Mouse (Mus musculus): ENCODE data around the gene Smim17.
"Not testable (repeated sequence)": the region's sequence is repeated elsewhere in the genome, so short reads cannot be mapped to it uniquely, and the experiment has no call there.

Gene Smim17

DNA sequence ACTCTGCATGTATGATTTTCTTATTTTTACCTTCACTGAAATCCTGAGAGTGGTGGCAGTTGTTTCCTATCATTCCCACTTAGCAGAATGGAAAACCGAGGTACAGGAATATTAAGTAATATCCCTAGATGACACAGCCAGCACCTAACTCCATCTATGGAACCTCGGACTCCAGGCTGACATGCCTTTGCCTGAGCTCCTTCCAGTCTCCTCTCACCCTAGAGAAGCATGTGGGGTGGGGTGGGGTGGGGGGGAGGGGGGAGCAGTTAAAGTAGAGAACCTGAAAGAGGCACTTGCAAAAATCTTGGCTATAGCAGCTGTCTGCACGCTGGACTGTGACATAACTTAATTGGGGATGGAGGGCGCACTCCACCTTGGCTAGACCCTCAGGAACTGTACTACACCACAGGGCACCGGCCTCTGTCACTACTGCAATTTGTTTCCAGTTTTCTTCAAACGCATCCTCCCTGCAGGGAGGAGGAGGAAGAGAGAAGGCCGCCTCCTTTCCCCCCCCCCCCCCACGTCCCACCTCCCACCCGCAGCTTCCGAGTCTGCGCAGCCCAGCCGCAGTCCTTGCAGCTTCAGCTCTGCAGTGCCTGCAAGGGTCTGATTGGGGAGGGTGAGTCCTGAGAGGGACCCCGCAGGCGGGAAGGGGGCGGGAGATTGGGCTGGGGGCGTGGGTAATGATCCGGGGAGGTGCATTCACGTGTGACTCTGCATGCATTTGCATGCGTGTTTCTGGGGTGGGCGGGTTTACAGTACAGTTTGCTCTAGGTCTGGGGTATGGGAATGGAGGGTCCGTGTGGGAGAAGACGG, 16.3 kb downstream of the Smim17 start:
- DNase-seq (ENCODE audit: low spot score in 2 of 2) = no peak

DNA sequence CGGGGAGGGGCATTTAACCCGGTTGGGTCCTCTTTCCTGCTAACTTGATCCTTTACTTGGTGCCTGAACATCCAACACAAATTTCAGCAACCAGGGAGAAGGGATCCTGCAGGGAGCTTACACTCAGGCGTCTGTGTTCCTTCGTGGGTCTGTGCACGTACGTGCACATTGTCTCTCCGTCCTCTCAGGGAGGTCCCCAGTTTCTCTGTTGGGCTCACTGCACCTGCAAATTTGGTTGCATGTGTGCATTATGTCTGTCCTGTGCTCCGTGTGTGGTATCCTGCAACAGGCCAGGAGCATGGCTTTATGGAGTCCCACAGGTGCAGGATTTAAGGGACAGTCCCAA, 16.9 kb downstream of the Smim17 start:
- no peak for DNase-seq (ENCODE audit: low spot score in 2 of 2)

DNA sequence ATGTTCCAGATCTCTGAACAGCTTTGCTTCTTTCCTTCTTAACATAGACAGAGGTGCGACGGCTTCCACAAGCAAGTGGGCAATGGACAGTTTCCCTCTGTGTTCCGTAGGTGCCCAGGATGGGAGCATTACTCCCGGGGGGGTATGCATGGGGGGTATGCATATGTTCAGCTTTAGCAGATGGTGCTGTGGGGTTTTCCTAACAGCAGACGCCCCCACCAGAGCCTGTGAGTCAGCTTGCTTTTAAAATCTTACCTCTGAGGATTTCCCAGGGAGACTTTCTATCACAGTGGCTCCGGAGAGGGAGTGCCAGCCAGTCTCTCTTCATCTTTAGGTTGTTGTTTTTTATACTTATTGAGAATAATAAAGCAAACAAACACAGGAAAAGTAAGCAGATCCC, 21.4 kb downstream of the Smim17 start:
- no peak for DNase-seq (ENCODE audit: low spot score in 2 of 2)

DNA sequence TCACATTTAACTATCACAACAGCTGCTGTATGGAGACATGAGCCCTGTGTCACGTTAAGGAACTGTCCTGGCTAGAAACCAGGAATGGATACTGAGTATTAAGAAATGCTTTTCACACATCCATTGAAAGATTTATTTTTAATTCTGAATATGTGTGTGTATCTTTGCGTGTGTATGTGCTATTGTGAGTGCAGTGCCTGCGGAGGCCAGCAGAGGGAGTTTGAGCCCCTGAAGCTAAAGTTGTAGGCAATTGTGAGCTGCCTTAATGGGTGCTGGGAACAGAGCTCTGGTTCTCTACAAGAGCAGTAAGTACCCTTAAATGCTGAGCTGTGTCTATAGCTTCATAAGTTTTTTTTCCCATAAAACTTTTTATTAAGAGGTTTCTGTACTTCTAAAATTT, 30.9 kb downstream of the Smim17 start:
- DNase-seq (ENCODE audit: low spot score in 2 of 2) = no peak

DNA sequence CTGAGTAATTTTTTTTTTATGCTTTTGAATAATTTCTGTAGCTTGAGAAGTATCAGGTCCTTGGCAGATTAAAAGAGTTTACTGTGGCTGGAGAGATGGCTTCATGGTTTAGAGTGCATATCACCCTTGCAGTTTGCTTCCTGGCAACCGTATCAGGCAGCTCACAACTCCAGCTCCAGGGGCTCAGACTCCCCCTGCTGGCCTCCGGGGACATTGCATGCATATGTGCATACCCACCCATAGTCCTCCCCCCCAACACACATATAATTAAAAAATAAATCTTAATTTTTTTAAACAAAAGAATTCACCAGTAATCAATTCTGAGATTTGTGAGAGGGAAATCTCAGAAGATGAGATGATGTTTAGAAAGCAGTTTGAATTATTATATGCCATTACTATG, 31.8 kb downstream of the Smim17 start:
- DNase-seq (ENCODE audit: low spot score in 2 of 2) = no peak

DNA sequence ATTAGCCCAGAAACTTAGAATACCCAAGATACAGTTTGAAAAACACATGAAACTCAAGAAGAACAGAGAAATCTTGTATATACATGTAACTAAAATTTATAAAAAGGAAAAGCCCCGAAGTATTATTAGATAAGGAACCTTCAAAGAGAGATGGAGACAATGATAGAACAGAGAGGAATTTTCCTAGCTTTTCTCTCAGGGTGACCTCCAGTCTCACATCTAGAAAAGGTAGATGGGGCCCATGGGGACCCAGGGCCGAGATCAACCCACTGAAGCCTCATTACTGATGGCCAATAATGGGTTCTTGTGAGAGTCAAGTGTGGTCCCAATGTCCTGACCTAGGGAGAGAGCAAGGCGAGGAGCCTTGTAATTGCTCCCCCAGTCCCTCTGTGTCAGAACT, 39.9 kb downstream of the Smim17 start, which contains the start of gene Olfr1344:
Gene Olfr1344, plus strand, starts transcription at position 301 of the 400 bp plus-strand sequence.
- no peak for DNase-seq (ENCODE audit: low spot score in 2 of 2)

DNA sequence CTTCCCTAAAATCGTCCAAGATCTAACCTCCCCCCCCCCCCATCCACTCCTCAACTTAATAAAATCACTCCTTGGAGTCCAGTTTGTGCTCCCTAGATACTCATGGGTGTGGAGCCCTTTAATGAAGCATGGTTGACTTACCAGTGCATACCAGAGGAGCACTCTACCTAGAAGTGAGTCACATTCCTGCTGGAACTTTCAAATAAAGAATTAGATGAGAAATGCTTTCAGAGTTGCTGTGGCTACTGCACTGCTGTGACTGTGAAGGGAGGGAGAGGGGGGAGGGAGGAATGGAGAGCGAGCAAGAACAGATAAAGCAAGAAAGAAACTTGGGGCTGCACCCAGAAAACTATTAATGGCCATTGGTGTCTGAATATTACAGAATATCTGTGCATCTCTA, 42.7 kb downstream of the Smim17 start:
- DNase-seq (ENCODE audit: low spot score in 2 of 2) = no peak

DNA sequence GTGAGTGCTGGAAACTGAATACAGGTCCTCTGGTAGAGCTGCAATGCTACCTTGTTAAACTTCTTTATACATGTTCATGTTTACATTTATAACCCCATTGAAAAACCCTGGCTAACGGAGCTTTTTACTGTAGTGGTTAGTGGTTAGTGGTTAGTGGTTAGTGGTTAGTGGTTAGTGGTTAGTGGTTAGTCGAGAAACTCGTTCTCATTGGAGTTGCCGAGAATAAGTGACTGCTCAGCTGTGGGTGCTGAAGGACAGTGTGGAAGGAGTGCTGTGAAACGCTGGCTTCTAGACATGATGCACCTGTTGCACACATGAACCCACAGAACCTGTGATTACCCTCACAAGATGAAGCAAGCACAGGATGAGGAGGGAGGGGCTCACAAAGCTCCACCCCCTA, 49.3 kb downstream of the Smim17 start:
- DNase-seq (ENCODE audit: low spot score in 2 of 2) = no peak

DNA sequence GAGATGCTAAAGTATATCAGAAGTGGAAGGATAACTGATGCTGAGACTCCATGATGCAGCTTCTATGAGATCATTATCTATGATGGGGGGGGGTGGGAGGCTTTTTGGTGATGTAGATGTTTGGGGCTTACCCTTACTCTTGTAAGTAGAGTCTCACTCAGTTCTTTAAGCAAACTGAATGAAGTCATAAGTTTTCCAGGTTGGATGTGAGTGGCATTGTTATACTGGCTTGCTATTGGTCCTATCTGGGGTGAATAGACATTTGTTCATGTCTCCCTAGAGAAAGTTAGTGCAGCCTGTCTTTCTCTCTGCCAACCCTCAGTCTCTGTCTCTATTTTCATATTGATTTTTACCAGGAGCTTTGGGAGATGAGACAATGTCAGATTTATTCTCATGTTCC, 57.4 kb downstream of the Smim17 start, which contains the start of gene Olfr1336:
Gene Olfr1336, plus strand, starts transcription at position 301 of the 400 bp plus-strand sequence.
- DNase-seq (ENCODE audit: low spot score in 2 of 2) = no peak

DNA sequence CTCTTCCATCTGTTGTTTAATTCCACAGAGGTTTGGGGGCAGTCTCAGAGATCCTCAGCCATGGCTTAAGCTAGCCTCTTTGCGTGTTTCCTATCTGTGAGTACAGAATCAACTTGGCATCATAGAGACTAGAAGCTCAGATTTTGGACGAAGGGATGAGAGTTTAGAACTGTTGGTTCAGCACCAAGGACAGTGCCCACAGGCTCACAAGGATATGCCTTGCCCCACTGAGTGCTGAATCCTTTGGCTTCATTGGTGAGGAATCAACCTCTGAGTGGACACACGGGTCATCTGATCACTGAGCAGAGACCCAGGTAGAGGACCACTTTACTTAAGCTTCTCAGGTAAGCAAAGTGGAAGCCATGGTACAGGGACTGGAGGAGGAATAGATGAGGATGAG, 57.9 kb downstream of the Smim17 start:
- no peak for DNase-seq (ENCODE audit: low spot score in 2 of 2)

DNA sequence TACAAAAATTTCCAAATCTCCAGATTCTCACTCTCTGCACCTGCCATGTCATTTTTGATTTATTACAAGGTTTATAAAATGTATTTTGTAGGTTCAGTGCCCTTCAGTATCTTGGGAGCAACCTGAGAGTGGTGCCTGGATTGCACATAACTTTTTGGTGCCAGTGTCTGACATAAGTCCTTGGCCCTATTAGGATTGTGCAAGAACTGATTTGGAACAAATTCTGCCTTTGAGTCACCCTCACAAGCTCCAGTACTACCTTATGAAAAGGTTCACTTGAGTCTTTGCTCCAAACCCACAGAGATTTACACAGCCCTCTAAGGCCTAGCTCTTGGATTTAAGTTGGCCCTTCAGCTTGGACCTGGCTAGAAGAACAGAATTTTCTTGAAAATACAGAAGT, 68.4 kb downstream of the Smim17 start, which contains the start of gene Olfr1346:
Gene Olfr1346, plus strand, starts transcription at position 151 of the 400 bp plus-strand sequence.
- no peak for DNase-seq (ENCODE audit: low spot score in 2 of 2)

DNA sequence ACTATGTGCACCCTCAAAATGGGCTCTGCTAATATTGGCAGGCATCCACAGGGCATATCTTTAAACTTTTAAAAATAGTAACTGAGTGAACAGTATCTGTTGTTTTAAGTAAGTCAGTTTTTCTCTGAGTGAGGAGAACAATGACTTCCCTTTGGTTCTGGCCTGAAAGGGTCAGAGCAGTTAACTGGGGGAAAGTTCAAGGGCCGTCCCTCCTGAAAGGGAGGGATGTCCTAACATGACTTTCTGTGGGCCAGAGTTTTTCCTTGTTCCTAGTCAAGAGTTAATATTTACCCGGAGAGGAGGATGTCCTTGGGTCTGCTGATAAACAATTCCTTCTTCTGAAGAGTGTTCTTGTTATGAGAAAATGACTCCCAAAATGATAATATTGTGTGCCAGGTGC, 79.1 kb downstream of the Smim17 start:
- DNase-seq (ENCODE audit: low spot score in 2 of 2) = not testable (repeated sequence)
